Mouse (Mus musculus): Measurements from ENCODE around the gene Nup160.
A peak's percentile ranks its signal among the peaks of the same experiment; 100 is the strongest.

The Nup160 gene

GRCm38 (mm10) chr2:90745053-90745678, 68.2 kb downstream of the Nup160 start, which contains the start of gene Fnbp4:
Gene Fnbp4, plus strand, starts transcription at chr2:90745370.
- DNase-seq (ENCODE audit: low read depth, low spot score), result peak; percentile 99

DNA sequence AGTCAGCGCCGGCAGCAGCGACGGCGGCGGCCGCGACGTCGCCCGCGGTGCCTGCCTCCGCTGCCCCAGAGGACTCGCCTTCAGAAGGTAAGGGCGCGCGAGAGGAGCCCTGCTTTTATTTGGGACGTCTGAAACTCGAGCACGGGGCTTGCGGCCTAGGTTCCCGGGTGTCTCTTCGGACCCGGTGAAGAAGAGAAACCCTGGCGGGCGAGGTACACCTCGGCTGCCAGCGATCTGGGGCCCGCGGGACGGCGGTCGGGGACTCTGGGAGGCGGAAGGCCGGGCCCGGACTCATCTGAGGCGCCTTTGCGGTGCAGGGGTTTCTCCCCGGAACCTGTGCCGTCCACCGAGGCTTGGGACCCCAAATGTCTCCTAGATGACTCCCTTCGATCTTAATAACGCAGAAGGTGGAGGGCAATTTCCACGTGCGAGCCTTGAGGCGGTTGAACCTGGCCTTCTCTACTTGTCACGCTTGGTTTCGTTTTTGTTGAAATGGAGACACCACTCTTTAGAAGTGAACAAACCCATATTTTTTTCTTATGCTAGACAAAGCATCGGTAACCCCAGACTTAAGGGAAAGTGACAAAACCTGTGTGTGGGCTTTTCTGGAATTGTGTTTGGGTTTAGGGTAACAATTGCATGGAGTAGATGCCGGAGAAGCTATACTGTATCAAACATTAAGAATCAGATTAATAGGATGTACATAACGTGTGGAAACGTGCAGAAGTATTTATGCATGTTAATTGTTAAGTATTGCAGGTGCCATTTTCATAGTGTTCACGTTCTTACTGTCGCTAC, 68.9 kb downstream of the Nup160 start:
- no peak for DNase-seq (ENCODE audit: low read depth, low spot score)

GRCm38 (mm10) chr2:90746538-90746865, 69.5 kb downstream of the Nup160 start:
- DNase-seq (ENCODE audit: low read depth, low spot score), result no peak

DNA sequence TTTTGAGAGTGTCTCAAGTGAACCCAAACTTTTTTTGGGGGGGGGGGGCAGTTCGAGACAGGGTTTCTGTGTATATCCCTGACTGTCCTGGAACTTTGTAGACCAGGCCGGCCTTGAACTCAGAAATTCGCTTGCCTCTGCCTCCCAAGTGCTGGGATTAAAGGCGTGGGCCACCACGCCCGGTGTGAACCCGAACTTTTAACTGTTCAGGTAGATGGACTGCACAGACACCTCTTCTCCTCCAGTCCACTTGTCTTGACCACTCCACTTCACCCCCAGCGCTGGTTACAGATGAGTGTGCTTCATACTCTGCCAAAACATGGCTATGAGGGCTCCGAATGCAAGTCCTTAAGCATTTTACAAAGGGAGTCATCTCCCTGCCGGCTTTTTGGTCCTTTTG, 70.1 kb downstream of the Nup160 start:
- no peak for DNase-seq (ENCODE audit: low read depth, low spot score)

- no peak for DNase-seq (ENCODE audit: low read depth, low spot score)
Measured at GRCm38 (mm10) chr2:90749676-90750459, 72.9 kb downstream of the Nup160 start.

- no peak for DNase-seq (ENCODE audit: low read depth, low spot score)
Measured at GRCm38 (mm10) chr2:90753565-90753964, 76.5 kb downstream of the Nup160 start.

- no peak for DNase-seq (ENCODE audit: low read depth, low spot score)
Measured at GRCm38 (mm10) chr2:90754188-90754587, 77.2 kb downstream of the Nup160 start.

DNA sequence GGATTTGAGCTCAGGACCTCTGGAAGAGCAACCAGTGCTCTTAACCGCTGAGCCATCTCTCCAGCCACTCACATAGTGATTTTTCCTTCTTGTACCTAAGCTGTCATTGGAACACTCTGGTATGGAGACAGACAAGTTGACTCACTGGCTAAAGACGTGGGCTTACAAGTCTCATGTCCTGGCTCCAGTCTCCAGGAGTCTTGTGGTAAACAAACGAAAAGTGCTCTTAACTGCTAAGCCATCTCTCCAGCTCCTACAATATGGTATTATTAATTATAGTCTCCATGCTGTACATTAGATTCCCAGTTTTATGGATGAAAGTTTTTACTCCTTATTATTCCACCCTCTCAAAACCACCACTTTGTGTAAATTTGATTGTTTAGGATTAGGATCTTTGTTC, 88.1 kb downstream of the Nup160 start:
- DNase-seq (ENCODE audit: low read depth, low spot score), result no peak

DNA sequence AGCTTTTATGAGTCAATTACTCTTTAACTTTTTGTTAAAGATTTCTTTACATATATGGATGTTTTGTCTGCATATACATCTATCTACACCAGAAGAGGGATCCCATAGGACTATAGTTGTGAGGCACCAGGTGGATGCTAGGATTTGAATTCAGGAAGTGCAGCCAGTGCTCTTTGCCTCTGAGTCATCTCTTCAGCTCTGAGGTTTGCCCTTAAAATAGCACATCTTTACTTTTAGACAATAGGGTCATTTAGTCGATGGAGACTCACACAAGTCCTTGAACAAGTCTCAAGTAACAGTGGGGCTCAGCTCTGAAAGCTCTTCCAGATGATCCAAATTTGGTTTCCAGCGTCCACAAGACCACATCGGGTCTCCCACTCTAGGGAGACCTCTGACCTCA, 104.3 kb downstream of the Nup160 start:
- no peak for DNase-seq (ENCODE audit: low read depth, low spot score)

DNA sequence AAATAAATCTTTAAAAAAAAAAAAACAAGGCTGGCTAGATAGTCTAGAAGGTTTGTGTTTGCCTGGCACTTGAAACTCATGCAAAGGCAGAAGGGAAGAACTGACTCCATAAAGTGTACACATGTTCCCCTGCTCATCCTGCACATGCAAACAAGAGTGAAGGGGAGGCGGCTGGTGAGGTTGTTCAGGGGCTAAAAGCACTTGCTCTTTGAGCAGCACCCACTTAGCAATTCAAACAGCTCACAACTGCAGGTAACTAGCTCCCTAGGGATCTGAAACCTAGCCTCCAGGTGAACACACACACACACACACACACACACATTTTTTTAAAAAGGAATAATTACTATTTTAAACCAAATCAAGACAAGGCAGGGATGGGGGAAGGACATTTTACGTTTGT, 104.9 kb downstream of the Nup160 start:
- no peak for DNase-seq (ENCODE audit: low read depth, low spot score)

GRCm38 (mm10) chr2:90782458-90782857, 105.4 kb downstream of the Nup160 start, which contains the start of gene Agbl2:
Gene Agbl2, plus strand, starts transcription at chr2:90782727.
- no peak for DNase-seq (ENCODE audit: low read depth, low spot score)

DNA sequence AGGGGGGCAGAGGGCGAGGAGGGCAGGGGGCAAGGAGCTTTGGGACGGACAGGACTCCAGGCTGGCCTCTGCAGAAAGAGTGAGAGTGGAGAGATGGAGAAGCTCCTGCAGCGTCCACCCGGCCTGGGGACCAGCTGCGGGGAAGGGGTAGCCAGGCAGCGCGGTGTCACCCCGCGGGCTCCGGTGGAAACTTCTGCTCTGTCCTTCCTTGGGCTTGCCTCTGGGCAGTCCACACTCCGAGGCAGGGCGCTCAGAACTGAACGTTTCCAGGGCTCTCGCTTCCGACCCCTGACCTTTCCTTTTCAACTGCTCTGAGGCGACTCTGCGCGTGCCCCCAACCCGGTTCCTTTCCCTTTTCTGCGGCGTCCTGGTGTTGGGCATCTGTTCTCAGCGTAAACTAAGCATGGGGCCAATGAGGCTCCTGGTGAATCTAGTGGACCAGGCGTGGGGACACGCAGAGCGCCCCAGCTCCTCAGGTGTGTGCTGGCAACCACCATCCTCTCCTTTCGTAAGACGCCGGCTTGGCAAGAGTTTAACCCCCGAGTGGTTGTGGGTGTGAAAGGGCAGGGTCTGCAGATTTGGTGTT, 106.0 kb downstream of the Nup160 start:
- DNase-seq (ENCODE audit: low read depth, low spot score), result no peak

All from brain, embryonic 18.5 days (tissue).